Mouse (Mus musculus): ENCODE data around the gene Rfx5. TPM values are rescaled to one million over a fixed set of nuclear protein-coding genes. Genes with fewer than 3 reads are reported as not detected.

Gene Rfx5
- polyA plus RNA-seq (2012; rRNA removed): 14.8 and 22.8 TPM in 2 replicates

GRCm38 (mm10) chr3:94953764-94954616, at the start of gene Rfx5:
Gene Rfx5, plus strand, starts transcription at chr3:94954075.

DNA sequence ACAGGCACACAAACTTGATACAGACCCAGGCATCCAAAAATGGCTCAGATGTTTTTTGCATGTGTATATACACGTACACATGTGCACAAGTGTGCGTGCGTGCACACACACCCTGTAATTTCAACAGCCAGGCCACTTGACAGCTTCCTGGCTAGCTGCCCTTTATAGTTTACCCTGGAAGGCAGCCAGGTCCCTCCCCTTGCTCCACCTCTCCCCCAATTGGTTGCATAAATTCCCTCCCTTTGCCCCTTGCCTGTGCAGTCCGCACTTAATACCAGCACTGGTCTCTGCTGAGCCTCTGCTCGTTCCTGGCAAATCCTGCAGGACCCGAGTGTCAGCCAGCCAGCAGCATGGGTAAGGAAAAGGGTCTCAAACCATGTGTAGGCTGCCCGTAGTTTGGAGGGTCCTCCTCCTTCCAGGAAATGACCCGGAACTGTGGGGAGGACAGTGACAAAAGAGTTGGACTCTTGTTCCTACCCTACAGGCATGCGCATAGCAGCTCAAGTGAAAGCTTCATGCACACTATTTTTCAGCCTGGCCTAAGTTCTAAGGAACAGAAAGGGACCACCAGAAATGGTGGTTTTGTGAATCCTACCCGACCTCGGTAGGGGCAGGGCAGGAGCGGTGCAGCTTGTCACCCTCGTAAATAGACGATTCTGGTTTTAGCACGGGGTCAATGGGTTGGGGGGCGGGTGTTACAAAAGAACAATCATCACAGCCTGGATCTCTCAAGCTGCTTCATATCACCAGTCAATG, 20.9 kb upstream of the Rfx5 start, which contains the start of gene Selenbp1:
Selenbp1 (plus strand) TSS at position 248 of the 756 bp plus-strand sequence.

DNA sequence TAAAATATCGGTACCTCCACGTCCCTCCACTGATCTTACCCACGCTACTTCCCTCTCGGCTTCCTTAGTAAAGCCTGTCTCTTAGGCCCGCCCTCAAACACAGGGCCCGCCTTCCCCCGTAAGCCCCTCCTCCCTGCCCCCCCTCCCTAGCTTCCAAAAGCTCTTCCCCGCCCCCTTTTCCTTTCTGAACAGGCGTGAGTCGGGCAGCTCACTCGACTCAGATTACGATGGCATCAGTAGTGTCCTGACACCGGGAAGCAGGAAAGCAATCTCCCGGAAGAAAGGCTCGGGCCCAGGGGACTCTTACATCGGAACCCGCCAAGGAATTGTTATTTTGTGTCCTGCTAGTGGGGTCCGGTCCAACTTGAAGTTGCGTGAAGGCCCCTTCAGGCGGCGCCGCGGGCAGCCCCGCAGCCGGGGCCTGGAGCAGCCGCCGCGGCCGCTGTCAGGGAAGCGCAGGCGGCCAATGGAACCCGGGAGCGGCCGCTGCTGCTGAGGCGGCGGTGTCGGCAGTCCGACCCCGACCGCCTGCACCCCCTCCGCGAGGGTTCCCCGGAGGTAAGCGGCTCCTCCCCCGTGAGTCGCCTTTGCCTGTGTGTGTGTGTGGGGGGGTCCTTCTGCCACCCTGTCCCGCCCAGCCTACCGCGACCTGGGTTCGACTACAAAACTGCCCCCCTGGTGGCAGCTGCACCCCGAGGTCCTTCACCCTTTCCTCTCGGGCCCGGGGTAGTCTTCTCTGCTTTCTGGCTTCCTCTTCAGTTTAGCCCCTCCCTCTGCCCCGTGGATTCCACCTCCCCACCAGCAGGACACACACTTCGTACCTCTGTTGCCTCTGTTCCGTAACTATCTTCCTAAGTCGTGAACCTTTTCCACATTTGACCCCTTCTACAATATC, 20.9 kb downstream of the Rfx5 start, which contains the start of gene Pi4kb:
Pi4kb (plus strand) TSS at position 204 of the 895 bp plus-strand sequence.

Other genes with a start within 250 kb of the Rfx5 start
- 3.7 and 5.4 TPM in 2 replicates for gene Cgn, start 167.6 kb upstream of the Rfx5 start, polyA plus RNA-seq (2012; rRNA removed)
- 44.4 and 57.8 TPM in 2 replicates for gene Pogz, start 116.5 kb upstream of the Rfx5 start, polyA plus RNA-seq (2012; rRNA removed)
- gene Psmb4, start 67.1 kb upstream of the Rfx5 start, polyA plus RNA-seq (2012; rRNA removed): 285 and 374 TPM in 2 replicates
- gene Selenbp1, start 21.0 kb upstream of the Rfx5 start, polyA plus RNA-seq (2012; rRNA removed): 8.0 and 12.3 TPM in 2 replicates
- gene Pi4kb, start 20.7 kb downstream of the Rfx5 start, polyA plus RNA-seq (2012; rRNA removed): 23.2 and 47.1 TPM in 2 replicates
- 29.7 and 31.1 TPM in 2 replicates for gene Zfp687, start 61.4 kb downstream of the Rfx5 start, polyA plus RNA-seq (2012; rRNA removed)
- 271 and 275 TPM in 2 replicates for gene Psmd4, start 88.5 kb downstream of the Rfx5 start, polyA plus RNA-seq (2012; rRNA removed)
- gene Pip5k1a, start 152.9 kb downstream of the Rfx5 start, polyA plus RNA-seq (2012; rRNA removed): 33.8 and 81.9 TPM in 2 replicates
- 193 and 212 TPM in 2 replicates for gene Vps72, start 156.9 kb downstream of the Rfx5 start, polyA plus RNA-seq (2012; rRNA removed)
- 1.0 and 2.2 TPM in 2 replicates for gene Tmod4, start 170.4 kb downstream of the Rfx5 start, polyA plus RNA-seq (2012; rRNA removed)
- 115 and 209 TPM in 2 replicates for gene Scnm1, start 179.9 kb downstream of the Rfx5 start, polyA plus RNA-seq (2012; rRNA removed)
- 11.6 and 14.4 TPM in 2 replicates for gene Lysmd1, start 180.0 kb downstream of the Rfx5 start, polyA plus RNA-seq (2012; rRNA removed)
- gene Tnfaip8l2, start 188.3 kb downstream of the Rfx5 start, polyA plus RNA-seq (2012; rRNA removed): 1.4 and 1.6 TPM in 2 replicates
- 64.4 and 77.1 TPM in 2 replicates for gene Sema6c, start 206.4 kb downstream of the Rfx5 start, polyA plus RNA-seq (2012; rRNA removed)